Mouse (Mus musculus): ENCODE results near the gene Tmem108.

DNA sequence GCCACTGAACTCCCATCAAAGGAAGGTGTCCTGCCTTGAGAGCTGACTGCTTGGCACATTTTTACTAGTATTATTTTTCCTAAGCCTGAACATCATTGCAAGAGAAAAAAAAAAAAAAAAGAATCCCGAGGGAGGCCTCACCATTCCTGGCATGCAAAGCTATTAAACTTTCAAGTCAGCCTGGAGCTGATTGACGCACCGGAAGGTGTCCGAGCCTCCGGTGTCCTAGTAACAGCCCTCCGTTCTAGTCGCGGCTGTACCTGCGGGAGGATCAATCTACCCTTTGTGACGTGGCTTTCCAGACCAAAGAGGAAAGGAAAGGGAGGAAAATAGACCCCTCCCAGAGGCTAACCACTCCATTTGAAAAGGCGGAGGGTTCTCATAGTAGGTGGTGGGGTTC lies 289.9 kb downstream of the Tmem108 start:
- no peak for TF ChIP-seq POLR2A (IDR thresholded peaks at IDR 0.05; ENCODE audit: borderline replicate concordance, low read depth, low read length)
- TF ChIP-seq CTCF (IDR thresholded peaks at IDR 0.05; ENCODE audit: low read depth, low read length): no peak

Measured in bone marrow macrophage, adult 2 months (primary cell).